Mouse (Mus musculus) liver, embryonic 12.5 days (tissue): ENCODE data around the gene Elmsan1. TPM values are rescaled to one million over a fixed set of nuclear protein-coding genes. Genes with fewer than 3 reads are reported as not detected.
"Not testable (repeated sequence)": the region's sequence is repeated elsewhere in the genome, so short reads cannot be mapped to it uniquely, and the experiment has no call there.

Experiments
- ATAC-seq: fragments of 200-750 bp; cut with Nextera tagmentation; 2 replicates; pipeline ENCODE4 v1.8.0; 2017; ENCODE audit warnings: moderate number of reproducible peaks, mild to moderate bottlenecking, moderate library complexity
- H3K27ac ChIP-seq: fragments of 300-500 bp; sonication (generic); 2 replicates; pipeline ENCODE4 v1.5.1; 2016; ENCODE audit warnings: mild to moderate bottlenecking
- H3K27me3 ChIP-seq: fragments of 300-500 bp; sonication (generic); replicated peaks from 2 replicates; pipeline ENCODE4 v1.6.1; 2016; ENCODE audit warnings: mild to moderate bottlenecking, moderate library complexity
- H3K36me3 ChIP-seq: fragments of 300-500 bp; sonication (generic); 2 replicates; pipeline ENCODE4 v1.6.1; 2016; ENCODE audit warnings: mild to moderate bottlenecking, moderate library complexity
- H3K4me1 ChIP-seq: fragments of 300-500 bp; sonication (generic); 2 replicates; pipeline ENCODE4 v1.6.1; 2016
- H3K4me2 ChIP-seq: fragments of 300-500 bp; sonication (generic); 2 replicates; pipeline ENCODE4 v1.6.1; 2016; ENCODE audit warnings: mild to moderate bottlenecking, moderate library complexity
- H3K4me3 ChIP-seq: fragments of 300-500 bp; sonication (generic); 2 replicates; pipeline ENCODE4 v1.5.1; 2016; ENCODE audit warnings: mild to moderate bottlenecking, moderate library complexity
- H3K9ac ChIP-seq: fragments of 300-500 bp; sonication (generic); 2 replicates; pipeline ENCODE4 v1.6.1; 2016; ENCODE audit warnings: mild to moderate bottlenecking, moderate library complexity
- H3K9me3 ChIP-seq: fragments of 300-500 bp; sonication (generic); replicated peaks from 2 replicates; pipeline ENCODE4 v1.6.1; 2016; ENCODE audit warnings: mild to moderate bottlenecking, moderate library complexity
- WGBS: fragments of 180-500 bp; shearing (Covaris S2); methylation state at CpG from one replicate; pipeline ENCODE4 v1.1.7; 2016; ENCODE audit not compliant: insufficient replicate concordance; 5-methylcytosine and 5-hydroxymethylcytosine counted together
- polyA plus RNA-seq: library from polyadenylated mRNA; unstranded; fragments of >200 nt; fragmentation: Nextera tagmentation; extraction: Ambion mirVana; gene quantifications from 2 replicates; pipeline ENCODE4 v1.2.1, GENCODE M21; 2016

Gene Elmsan1
- polyA plus RNA-seq: 6.9 and 8.0 TPM in 2 replicates

DNA sequence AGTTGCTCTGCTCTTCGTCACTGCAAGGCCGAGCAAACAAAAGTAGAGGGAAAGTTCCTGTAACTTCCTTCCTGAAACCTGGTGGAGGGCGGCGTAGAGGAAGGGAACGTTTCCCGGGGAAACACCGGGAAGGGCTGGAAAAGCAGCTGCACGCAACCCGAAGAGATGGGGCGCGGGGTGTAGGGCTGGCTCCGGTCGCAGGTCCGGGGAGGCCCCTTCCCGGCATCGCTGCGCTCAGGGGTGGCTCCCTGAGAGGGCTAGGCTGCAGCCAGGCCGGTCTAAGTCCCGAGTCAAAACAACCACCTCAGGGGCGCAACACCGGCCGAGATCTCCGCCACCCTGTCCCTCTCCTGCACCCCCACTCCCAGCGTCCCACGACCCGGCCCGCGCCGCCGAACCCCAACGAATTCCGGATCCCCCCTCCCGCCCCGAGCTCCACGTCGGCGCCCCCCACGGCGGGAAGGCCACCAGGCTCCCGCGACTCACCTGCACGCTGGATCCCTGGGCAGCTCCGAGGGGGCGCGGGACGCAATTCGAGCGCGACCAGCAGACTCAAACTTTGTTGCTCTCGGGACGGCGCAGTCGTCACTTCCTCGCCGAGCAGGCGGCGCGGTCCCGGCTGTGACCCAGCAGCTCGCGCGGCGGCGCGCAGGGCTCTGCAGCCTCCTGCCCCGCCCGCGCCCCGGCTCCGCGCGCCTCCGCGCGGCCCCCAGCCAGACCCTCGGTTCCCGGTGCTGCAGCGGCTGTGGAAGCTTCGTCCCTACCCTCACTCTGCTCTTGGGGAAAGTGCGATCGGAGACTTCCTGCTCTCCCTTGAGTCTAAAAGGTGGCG, at the start of gene Elmsan1:
Gene Elmsan1, minus strand, starts transcription at position 593 of the 832 bp plus-strand sequence.
- Histone ChIP-seq H3K27ac (peak within 1 kb of the TSS; percentile 89), H3K36me3 (peaks cover 26% of the 10 kb centered on the region), H3K27me3 (no peaks in the 10 kb centered on the region), H3K9me3 (no peaks in the 10 kb centered on the region), H3K4me2 (peak within 1 kb of the TSS; percentile 87), H3K4me3 (peak within 1 kb of the TSS; percentile 88), H3K4me1 (peaks cover 88% of the 10 kb centered on the region), H3K9ac (peak within 1 kb of the TSS; percentile 94)
- ATAC-seq: peak; percentile 88
- under 1% methylated on average over 81 of the region's 82 CpGs for WGBS

DNA sequence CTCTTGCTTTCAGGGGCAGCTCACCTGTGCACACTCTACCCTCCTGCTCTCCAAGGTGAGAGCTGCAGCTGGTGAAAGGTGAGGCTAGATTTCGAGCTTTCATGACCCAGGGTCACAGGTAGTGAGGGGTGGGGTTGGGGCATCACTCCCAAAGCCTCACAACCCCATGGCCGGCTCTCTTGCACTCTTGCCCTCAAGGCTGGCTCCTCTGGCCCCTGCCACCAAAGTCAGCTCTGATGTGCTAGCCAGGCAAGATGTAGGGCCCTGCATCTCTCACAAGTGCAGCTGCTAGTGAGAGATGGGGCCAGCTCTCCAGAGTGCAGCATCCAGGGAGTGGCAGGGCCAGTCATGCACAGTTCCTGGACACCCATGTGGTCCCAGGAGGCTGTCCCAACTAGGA, 48.6 kb upstream of the Elmsan1 start:
- peaks cover 7% of the 10 kb centered on the region; the same call in 1 of the 2 replicates for H3K27me3 ChIP-seq
- no peaks in the 10 kb centered on the region for H3K4me1 ChIP-seq
- no peak overlapping the region for H3K4me3 ChIP-seq
- 60% methylated on average over 2 of the region's 2 CpGs for WGBS
- H3K36me3 ChIP-seq: no peaks in the 10 kb centered on the region
- H3K9me3 ChIP-seq: no peaks in the 10 kb centered on the region
- H3K4me2 ChIP-seq: no peak overlapping the region
- no peak overlapping the region for H3K27ac ChIP-seq
- no peak for ATAC-seq
- H3K9ac ChIP-seq: no peak overlapping the region

DNA sequence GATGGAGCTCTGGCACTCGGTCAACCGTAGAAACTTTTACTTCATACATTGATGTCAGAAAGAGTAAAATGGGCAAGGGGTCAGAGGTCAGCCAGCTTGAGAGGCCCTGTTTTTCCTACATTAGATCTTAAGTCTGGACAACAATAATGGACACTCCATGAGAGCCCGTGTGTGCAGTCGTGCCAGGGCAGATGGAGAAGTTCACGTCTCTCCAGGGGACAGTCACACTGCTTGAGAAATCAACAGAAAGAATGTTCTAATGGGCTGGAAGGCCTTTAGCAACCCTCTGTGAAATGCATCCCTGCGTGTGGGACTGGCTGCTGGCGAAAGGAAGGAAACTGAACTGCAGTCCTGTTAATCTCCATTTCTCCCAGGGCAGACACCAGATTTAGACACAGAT, 41.7 kb upstream of the Elmsan1 start:
- no peak overlapping the region for H3K9ac ChIP-seq
- H3K4me1 ChIP-seq: peaks cover 9% of the 10 kb centered on the region
- no peak overlapping the region for H3K4me2 ChIP-seq
- H3K9me3 ChIP-seq: no peaks in the 10 kb centered on the region
- no peak overlapping the region for H3K4me3 ChIP-seq
- peaks cover 4% of the 10 kb centered on the region; the same call in 1 of the 2 replicates for H3K27me3 ChIP-seq
- no peaks in the 10 kb centered on the region for H3K36me3 ChIP-seq
- no peak overlapping the region for H3K27ac ChIP-seq
- whole genome bisulfite sequencing: 76% methylated on average over 7 of the region's 7 CpGs
- no peak for ATAC-seq

DNA sequence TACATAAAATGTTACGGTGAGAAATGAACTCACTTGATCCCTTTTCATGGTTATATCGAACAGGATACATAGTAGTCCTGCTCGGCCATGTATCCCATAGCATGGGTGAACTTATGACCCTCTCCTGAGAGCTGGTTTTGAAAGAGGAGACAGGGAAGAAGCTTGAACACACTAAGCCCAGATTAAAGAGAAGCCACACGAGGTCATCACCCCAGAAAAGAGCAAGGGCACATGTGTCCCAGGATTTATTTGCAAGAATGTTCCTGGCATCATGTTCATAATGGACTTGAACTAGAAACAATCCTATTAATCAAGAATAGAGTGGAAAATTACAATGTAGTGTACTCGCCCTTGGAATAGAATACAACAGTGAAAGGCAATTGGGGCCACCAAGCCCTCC, 36.2 kb upstream of the Elmsan1 start:
- no peak for ATAC-seq
- Histone ChIP-seq H3K27me3 (no peaks in the 10 kb centered on the region), H3K27ac (no peak overlapping the region), H3K4me3 (no peak overlapping the region), H3K9me3 (0 out of 2 replicates have a peak, but pooled peaks cover 3% of the 10 kb centered on the region), H3K4me1 (no peaks in the 10 kb centered on the region), H3K36me3 (no peaks in the 10 kb centered on the region), H3K9ac (no peak overlapping the region), H3K4me2 (no peak overlapping the region)
- WGBS: 60% methylated on average over 5 of the region's 5 CpGs

DNA sequence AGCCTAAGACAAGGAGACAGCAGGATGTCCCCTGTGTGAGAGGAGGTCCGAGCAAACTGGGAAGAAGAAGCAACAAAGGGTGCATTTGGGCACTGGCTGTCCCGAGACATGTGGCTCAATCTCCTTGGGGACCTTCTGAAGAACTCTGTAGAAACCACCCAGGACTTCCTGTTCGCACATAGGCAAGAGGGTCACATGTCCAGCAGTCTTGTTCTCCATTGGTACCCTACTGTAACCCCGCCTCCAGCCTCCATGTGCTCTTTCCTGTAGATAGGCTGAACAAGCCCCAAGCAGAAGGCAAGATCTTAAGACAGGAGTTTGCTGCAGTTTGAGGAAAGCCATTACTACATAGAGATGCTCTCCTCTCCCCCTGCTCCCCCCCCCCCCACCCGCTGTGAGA, 34.1 kb upstream of the Elmsan1 start:
- no peak for ATAC-seq
- WGBS: 65% methylated on average over 5 of the region's 5 CpGs
- H3K36me3 ChIP-seq: no peaks in the 10 kb centered on the region

DNA sequence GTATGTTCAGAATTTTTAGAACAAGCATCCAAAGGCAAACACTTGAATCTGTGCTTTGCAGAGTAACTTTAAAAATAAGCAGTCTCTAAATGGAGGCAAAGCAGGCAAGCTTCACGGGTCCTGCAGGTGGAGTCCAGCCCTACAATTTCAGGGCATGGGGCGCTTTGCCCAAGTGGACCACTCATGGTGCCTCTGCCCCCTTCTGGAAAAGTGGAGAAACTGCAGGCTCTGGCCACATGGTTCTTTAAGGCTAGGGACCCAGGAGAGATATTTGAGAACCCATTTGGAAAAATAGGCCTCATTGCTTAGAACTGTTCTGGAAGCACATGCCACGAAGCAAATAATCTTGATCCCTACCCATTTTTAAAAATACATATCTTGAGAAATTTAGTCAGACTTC, 30.5 kb upstream of the Elmsan1 start:
- H3K4me2 ChIP-seq: no peak overlapping the region
- 9% methylated on average over 3 of the region's 3 CpGs for WGBS
- 0 out of 2 replicates have a peak, but pooled peaks cover 3% of the 10 kb centered on the region for H3K9me3 ChIP-seq
- no peak overlapping the region for H3K9ac ChIP-seq
- no peak for ATAC-seq
- no peak overlapping the region for H3K27ac ChIP-seq
- no peaks in the 10 kb centered on the region; the same call in 1 of the 2 replicates for H3K27me3 ChIP-seq
- no peaks in the 10 kb centered on the region for H3K36me3 ChIP-seq
- H3K4me3 ChIP-seq: no peak overlapping the region
- no peaks in the 10 kb centered on the region for H3K4me1 ChIP-seq

More for the DNA sequence above, 34.1 kb upstream of the Elmsan1 start:
- no peak overlapping the region for H3K4me2 ChIP-seq
- no peaks in the 10 kb centered on the region for H3K4me1 ChIP-seq
- H3K4me3 ChIP-seq: no peak overlapping the region
- H3K9ac ChIP-seq: no peak overlapping the region
- 0 out of 2 replicates have a peak, but pooled peaks cover 3% of the 10 kb centered on the region for H3K9me3 ChIP-seq
- H3K27ac ChIP-seq: no peak overlapping the region
- no peaks in the 10 kb centered on the region for H3K27me3 ChIP-seq

DNA sequence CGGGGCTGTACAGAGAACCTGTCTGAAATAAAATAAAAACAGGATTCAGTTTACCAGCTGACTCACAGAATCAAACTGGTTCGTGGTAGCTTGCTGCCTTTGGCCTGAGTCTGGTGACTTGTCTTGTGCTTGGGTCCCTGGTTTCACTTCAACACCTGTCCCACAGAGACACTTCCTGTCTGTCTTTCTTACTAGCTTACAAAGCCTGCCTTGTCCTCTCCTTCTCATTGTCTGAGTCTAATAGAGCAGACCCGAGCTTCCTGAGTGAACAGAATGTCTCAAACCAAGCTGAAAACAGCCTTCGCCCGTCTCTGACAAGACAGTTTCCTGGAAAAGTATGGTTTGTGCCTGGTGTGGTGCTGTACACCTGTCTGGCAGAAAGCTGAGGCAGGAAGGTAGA, 27.0 kb upstream of the Elmsan1 start:
- H3K9me3 ChIP-seq: no peaks in the 10 kb centered on the region
- H3K36me3 ChIP-seq: no peaks in the 10 kb centered on the region
- H3K9ac ChIP-seq: no peak overlapping the region
- peaks cover 5% of the 10 kb centered on the region for H3K27me3 ChIP-seq
- H3K4me3 ChIP-seq: no peak overlapping the region
- 53% methylated on average over 5 of the region's 5 CpGs for WGBS
- no peak overlapping the region for H3K4me2 ChIP-seq
- H3K27ac ChIP-seq: no peak overlapping the region
- H3K4me1 ChIP-seq: no peaks in the 10 kb centered on the region
- ATAC-seq: no peak

DNA sequence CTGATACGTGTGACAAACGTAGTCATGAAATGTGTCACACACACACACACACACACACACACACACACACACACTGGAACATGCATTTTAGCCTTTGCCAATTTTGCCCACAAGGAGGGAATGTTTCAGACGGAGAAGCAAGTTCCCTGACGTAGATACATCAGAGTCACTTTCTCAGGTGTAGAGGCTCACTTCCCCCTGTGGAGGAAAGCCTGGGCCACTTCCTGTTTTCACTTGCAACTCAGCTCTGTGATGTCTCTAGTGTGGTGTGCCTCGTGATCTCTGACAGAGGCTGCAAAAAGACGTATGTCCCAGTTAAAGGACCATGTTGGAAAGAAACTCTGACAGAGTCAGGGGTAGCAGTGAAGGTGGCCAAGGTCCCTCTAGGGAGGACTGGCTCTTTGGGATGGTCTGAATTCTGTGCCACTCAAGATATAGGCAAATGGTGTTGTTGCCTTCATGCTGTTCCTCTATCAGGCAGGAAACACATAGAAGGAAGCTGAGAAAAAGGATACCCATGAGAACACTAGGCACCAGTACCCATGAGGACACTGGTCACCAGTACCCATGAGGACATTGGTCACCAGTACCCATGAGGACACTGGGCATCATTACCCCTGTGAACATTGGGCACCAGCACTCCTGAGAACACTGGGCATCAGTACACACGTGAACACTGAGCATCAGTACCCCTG, 24.5 kb upstream of the Elmsan1 start:
- H3K9me3 ChIP-seq: no peaks in the 10 kb centered on the region
- H3K27me3 ChIP-seq: peaks cover 21% of the 10 kb centered on the region
- no peak overlapping the region for H3K9ac ChIP-seq
- no peaks in the 10 kb centered on the region for H3K4me1 ChIP-seq
- no peak for ATAC-seq
- WGBS: 43% methylated on average over 7 of the region's 7 CpGs
- H3K4me3 ChIP-seq: no peak overlapping the region
- no peak overlapping the region for H3K27ac ChIP-seq
- H3K36me3 ChIP-seq: no peaks in the 10 kb centered on the region
- H3K4me2 ChIP-seq: no peak overlapping the region

DNA sequence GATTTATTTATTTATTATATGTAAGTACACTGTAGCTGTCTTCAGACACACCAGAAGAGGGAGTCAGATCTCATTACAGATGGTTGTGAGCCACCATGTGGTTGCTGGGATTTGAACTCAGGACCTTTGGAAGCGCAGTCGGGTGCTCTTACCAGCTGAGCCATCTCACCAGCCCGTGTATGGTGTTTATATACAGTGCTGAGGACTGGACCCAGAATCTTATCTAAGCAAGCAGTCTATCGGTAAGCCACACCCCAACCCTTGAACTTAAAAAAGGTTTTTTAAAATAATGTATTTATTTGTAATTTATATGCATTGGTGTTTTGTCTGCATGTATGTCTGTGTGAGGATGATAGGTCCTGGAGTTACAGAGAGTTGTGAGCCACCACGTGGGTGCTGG, 18.4 kb upstream of the Elmsan1 start:
- not testable (repeated sequence) for ATAC-seq, H3K9me3 ChIP-seq, H3K9ac ChIP-seq, H3K27ac ChIP-seq, H3K4me3 ChIP-seq, H3K4me2 ChIP-seq, H3K36me3 ChIP-seq
- WGBS: 64% methylated on average over 5 of the region's 5 CpGs
- peaks cover 21% of the 10 kb centered on the region for H3K27me3 ChIP-seq
- H3K4me1 ChIP-seq: peaks cover 22% of the 10 kb centered on the region

DNA sequence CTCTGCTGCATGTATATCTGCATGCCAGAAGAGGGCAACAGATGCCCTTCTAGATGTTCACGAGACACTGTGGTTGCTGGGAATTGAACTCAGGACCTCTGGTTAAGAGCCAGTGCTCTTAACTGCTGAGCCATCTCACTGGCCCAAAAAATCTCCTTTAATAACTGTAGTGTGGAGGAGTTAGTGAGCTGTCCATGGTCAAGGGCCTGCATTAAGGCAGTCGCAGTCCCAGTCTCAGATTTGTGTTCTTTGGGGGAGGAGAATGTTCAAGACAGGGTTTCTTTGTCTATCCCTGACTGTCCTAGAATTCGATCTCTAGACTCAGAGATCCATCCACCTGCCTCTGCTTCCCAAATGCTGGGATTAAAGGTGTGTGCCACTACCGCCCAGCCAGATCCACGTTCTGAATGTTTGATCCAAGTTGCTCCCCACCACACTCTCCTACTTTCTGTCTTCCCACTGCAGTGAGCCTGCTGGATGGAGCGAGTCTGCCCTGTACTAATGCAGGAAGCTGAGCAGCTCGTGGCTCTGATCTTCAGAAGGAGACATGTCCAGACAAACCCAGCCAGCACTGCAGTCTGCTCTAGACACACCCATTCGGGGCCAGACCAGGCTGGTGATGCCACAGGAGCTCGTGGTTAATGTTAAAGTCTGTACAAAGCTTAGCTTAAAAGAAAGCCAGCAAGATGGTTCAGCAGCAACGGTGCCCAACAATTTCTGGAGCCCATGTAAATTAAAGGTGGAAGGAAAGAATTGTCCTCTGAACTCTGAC, 17.5 kb upstream of the Elmsan1 start:
- 65% methylated on average over 10 of the region's 10 CpGs for WGBS
- Histone ChIP-seq H3K9me3 (no peaks in the 10 kb centered on the region), H3K9ac (no peak overlapping the region), H3K4me2 (no peak overlapping the region), H3K4me1 (peaks cover 22% of the 10 kb centered on the region), H3K27ac (no peak overlapping the region), H3K36me3 (no peaks in the 10 kb centered on the region), H3K27me3 (peaks cover 20% of the 10 kb centered on the region), H3K4me3 (no peak overlapping the region)
- no peak for ATAC-seq

DNA sequence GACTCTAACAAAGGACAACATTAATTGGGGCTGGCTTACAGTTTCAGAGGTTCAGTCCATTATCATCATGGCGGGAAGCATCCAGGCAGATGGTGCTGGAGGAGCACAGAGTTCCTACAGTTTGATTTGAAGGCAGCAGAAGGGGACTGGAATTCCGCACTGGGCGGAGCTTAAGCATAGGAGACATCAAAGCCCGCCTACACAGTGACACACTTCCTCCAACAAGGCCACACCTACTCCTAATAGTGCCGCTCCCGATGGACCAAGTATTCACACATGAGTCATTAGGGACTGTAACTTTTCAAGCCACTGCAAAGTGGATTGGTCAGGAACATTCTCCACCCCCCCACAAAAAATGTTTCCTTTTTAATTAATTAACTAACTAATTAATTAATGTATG, 16.9 kb upstream of the Elmsan1 start:
- Histone ChIP-seq H3K9me3 (no peaks in the 10 kb centered on the region), H3K27me3 (peaks cover 15% of the 10 kb centered on the region), H3K4me2 (no peak overlapping the region), H3K36me3 (no peaks in the 10 kb centered on the region), H3K9ac (no peak overlapping the region), H3K27ac (no peak overlapping the region), H3K4me3 (no peak overlapping the region), H3K4me1 (peaks cover 22% of the 10 kb centered on the region)
- 91% methylated on average over 6 of the region's 6 CpGs for WGBS
- no peak for ATAC-seq
